Mouse (Mus musculus) limb, embryonic 13.5 days (tissue): Measurements from ENCODE around the gene Polq. TPM values are rescaled to one million over a fixed set of nuclear protein-coding genes. Genes with fewer than 3 reads are reported as not detected.
"Not testable (repeated sequence)": the region's sequence is repeated elsewhere in the genome, so short reads cannot be mapped to it uniquely, and the experiment has no call there.

ENCODE experiments used
- ATAC-seq: fragments of 200-750 bp; cut with Nextera tagmentation; 2 replicates; pipeline ENCODE4 v1.8.0; 2017; ENCODE audit warnings: low read depth, moderate number of reproducible peaks, moderate TSS enrichment; ENCODE audit not compliant: low FRiP score
- H3K27ac ChIP-seq: fragments of 300-500 bp; sonication (generic); 2 replicates; pipeline ENCODE4 v1.5.1; 2015; ENCODE audit warnings: inconsistent platforms, mild to moderate bottlenecking, moderate library complexity
- H3K27me3 ChIP-seq: fragments of 300-500 bp; sonication (generic); 2 replicates; pipeline ENCODE4 v1.6.1; 2015; ENCODE audit warnings: mild to moderate bottlenecking, inconsistent platforms
- H3K36me3 ChIP-seq: fragments of 300-500 bp; sonication (generic); 2 replicates; pipeline ENCODE4 v1.6.1; 2015; ENCODE audit warnings: inconsistent platforms, mild to moderate bottlenecking, moderate library complexity
- H3K4me1 ChIP-seq: fragments of 300-500 bp; sonication (generic); 2 replicates; pipeline ENCODE4 v1.6.1; 2015; ENCODE audit warnings: inconsistent platforms
- H3K4me2 ChIP-seq: fragments of 300-500 bp; sonication (generic); replicated peaks from 2 replicates; pipeline ENCODE4 v1.6.1; 2015; ENCODE audit warnings: inconsistent platforms, mild to moderate bottlenecking, moderate library complexity
- H3K4me3 ChIP-seq: fragments of 300-500 bp; sonication (generic); 2 replicates; pipeline ENCODE4 v1.5.1; 2015; ENCODE audit warnings: moderate library complexity, mild to moderate bottlenecking, inconsistent platforms
- H3K9ac ChIP-seq: fragments of 300-500 bp; sonication (generic); 2 replicates; pipeline ENCODE4 v1.6.1; 2015; ENCODE audit warnings: mild to moderate bottlenecking, inconsistent platforms
- H3K9me3 ChIP-seq: fragments of 300-500 bp; sonication (generic); 2 replicates; pipeline ENCODE4 v1.6.1; 2016; ENCODE audit warnings: inconsistent platforms
- WGBS: fragments of 180-500 bp; shearing (Covaris S2); methylation state at CpG from one replicate; pipeline ENCODE4 v1.1.7; 2015; 5-methylcytosine and 5-hydroxymethylcytosine counted together
- polyA plus RNA-seq: library from polyadenylated mRNA; unstranded; fragments of >200 nt; fragmentation: Nextera tagmentation; extraction: Ambion mirVana; gene quantifications from 2 replicates; pipeline ENCODE4 v1.2.1, GENCODE M21; 2015

The Polq gene
- polyA plus RNA-seq, 1 experiment from 2014 or later = 7.6 TPM

DNA sequence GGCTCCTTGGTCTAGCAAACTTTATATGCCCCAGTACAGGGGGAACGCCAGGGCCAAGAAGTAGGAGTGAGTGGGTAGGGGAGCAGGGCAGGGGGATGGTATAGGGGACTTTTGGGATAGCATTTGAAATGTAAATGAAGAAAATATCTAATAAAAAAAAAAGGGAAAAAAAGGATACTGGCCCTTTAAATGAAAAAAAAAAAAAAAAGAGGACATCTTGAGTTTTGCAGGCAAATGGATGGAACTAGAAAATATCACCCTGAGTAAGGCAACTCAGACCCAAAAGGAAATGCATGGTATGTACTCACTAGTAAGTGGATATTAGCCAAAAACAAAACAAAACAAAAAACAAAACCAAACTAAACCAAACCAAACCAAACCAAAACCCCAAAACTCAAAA is 113.6 kb downstream of the Polq start:
- H3K4me3 ChIP-seq, ATAC-seq: not testable (repeated sequence)

More for the DNA sequence above, 113.6 kb downstream of the Polq start:
- H3K4me2 ChIP-seq, H3K27me3 ChIP-seq, H3K9ac ChIP-seq, H3K36me3 ChIP-seq, H3K9me3 ChIP-seq, H3K4me1 ChIP-seq, H3K27ac ChIP-seq: not testable (repeated sequence)
- 92% methylated on average over 1 of the region's 1 CpGs for WGBS

Other genes starting within 250 kb of the Polq start
- 2.9 and 4.3 TPM in 2 replicates for gene Slc15a2, start 226.8 kb upstream of the Polq start, polyA plus RNA-seq
- gene Iqcb1, start 183.4 kb upstream of the Polq start, polyA plus RNA-seq = 58.6 and 62.2 TPM in 2 replicates
- 2.2 and 3.2 TPM in 2 replicates for gene Eaf2, start 136.8 kb upstream of the Polq start, polyA plus RNA-seq
- 128 and 135 TPM in 2 replicates for gene Golgb1, start 136.6 kb upstream of the Polq start, polyA plus RNA-seq
- 4.6 and 5.5 TPM in 2 replicates for gene Hcls1, start 76.8 kb upstream of the Polq start, polyA plus RNA-seq
- 0.08 and 0.15 TPM in 2 replicates for gene Fbxo40, start 21.3 kb upstream of the Polq start, polyA plus RNA-seq